Mouse (Mus musculus) hindbrain, embryonic 15.5 days (tissue): Measurements from ENCODE around the gene Tle4. TPM values are rescaled to one million over a fixed set of nuclear protein-coding genes. Genes with fewer than 3 reads are reported as not detected.
A peak's percentile ranks its signal among the peaks of the same experiment; 100 is the strongest.

Experiments used
- ATAC-seq: fragments of 200-750 bp; cut with Nextera tagmentation; 2 replicates; pipeline ENCODE4 v1.8.0; 2017; ENCODE audit warnings: low read depth, moderate number of reproducible peaks, moderate TSS enrichment; ENCODE audit not compliant: low FRiP score
- H3K27ac ChIP-seq: fragments of 300-500 bp; sonication (generic); replicated peaks from 2 replicates; pipeline ENCODE4 v1.5.1; 2015; ENCODE audit warnings: mild to moderate bottlenecking, inconsistent platforms
- H3K27me3 ChIP-seq: fragments of 300-500 bp; sonication (generic); 2 replicates; pipeline ENCODE4 v1.6.1; 2015; ENCODE audit warnings: control low read depth, inconsistent platforms
- H3K36me3 ChIP-seq: fragments of 300-500 bp; sonication (generic); 2 replicates; pipeline ENCODE4 v1.6.1; 2015; ENCODE audit warnings: control low read depth, inconsistent platforms
- H3K4me1 ChIP-seq: fragments of 300-500 bp; sonication (generic); replicated peaks from 2 replicates; pipeline ENCODE4 v1.6.1; 2015; ENCODE audit warnings: control low read depth, inconsistent platforms
- H3K4me2 ChIP-seq: fragments of 300-500 bp; sonication (generic); 2 replicates; pipeline ENCODE4 v1.6.1; 2015; ENCODE audit warnings: moderate library complexity, mild to moderate bottlenecking, inconsistent platforms
- H3K4me3 ChIP-seq: fragments of 300-500 bp; sonication (generic); 2 replicates; pipeline ENCODE4 v1.5.1; 2015; ENCODE audit warnings: mild to moderate bottlenecking, inconsistent platforms
- H3K9ac ChIP-seq: fragments of 300-500 bp; sonication (generic); 2 replicates; pipeline ENCODE4 v1.6.1; 2015; ENCODE audit warnings: inconsistent platforms
- H3K9me3 ChIP-seq: fragments of 300-500 bp; sonication (generic); 2 replicates; pipeline ENCODE4 v1.6.1; 2016; ENCODE audit warnings: control low read depth, inconsistent platforms
- WGBS: fragments of 180-500 bp; shearing (Covaris S2); methylation state at CpG from one replicate; pipeline ENCODE4 v1.1.7; 2015; 5-methylcytosine and 5-hydroxymethylcytosine counted together
- polyA plus RNA-seq: library from polyadenylated mRNA; unstranded; fragments of >200 nt; fragmentation: Nextera tagmentation; extraction: Ambion mirVana; gene quantifications from 2 replicates; pipeline ENCODE4 v1.2.1, GENCODE M21; 2015

Tle4 gene
- polyA plus RNA-seq, 1 experiment from 2014 or later = 29.7 TPM

DNA sequence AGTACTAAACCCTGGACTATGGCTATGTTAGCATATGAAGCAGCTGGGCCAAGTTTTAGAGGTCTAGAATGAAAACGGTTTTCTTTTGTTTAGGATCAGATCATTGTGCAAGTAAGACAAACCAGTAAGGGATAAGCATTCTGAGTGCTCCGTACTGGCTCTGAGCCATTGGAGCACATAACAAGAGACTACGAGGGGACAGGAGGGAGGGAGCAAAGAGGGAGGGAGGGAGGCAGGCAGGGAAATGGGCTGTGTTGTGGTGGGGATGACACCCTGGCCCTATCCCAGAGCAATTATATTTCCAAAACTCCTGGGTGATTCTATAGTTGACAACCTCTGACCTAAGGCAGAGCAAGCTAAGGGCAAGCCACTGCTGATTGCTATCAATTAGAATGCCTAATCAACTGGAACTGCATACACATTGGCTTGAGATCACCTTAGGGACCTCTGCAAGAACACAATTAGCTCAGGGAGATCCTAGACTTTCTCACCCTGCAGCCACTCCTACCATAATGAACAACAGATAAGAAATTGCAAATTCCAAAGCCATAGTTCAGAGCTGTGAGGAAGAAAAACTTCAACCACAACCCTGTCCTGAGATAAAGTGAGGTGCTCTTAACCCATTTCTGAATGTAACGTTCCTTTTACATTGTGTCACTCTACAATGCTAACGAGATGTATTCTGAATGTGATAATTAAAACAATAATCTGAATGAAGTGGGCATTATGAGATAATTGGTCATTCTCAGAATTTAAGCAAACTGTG is 115.9 kb downstream of the Tle4 start:
- 39% methylated on average over 5 of the region's 5 CpGs for WGBS
- Histone ChIP-seq H3K27me3 (no peaks in the 10 kb centered on the region), H3K36me3 (no peaks in the 10 kb centered on the region), H3K4me1 (peaks cover 9% of the 10 kb centered on the region), H3K4me3 (no peak overlapping the region), H3K9me3 (no peaks in the 10 kb centered on the region), H3K9ac (no peak overlapping the region), H3K27ac (no peak overlapping the region), H3K4me2 (no peak overlapping the region)
- peak; percentile 69 for ATAC-seq

- no peak for ATAC-seq
- Histone ChIP-seq H3K4me1 (peaks cover 7% of the 10 kb centered on the region), H3K27me3 (no peaks in the 10 kb centered on the region), H3K27ac (no peak overlapping the region), H3K9me3 (no peaks in the 10 kb centered on the region), H3K4me3 (no peak overlapping the region), H3K4me2 (no peak overlapping the region), H3K36me3 (no peaks in the 10 kb centered on the region), H3K9ac (no peak overlapping the region)
These were observed 118.1 kb downstream of the Tle4 start for GRCm38 (mm10) chr19:14479711-14480110.

DNA sequence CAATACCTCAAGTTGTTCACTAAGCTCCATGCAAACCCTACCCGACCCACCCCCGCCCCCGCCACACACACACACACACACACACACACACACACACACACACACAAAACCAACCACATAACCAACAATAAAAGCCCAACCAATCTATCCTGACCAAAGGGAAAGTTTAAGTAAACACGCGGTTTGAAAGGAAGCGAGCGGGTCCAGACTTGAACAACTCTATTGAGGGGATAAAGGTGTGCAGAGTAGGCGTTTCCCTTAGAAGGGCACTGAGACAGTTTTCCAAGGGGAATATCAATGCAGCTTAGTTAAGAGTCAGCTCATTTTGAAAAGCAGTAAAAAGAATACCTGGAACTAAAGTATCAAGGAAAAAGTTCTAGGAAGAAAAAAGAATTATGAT is 128.5 kb downstream of the Tle4 start:
- H3K4me2 ChIP-seq = no peak overlapping the region
- no peaks in the 10 kb centered on the region for H3K27me3 ChIP-seq
- no peak overlapping the region for H3K27ac ChIP-seq
- 91% methylated on average over 8 of the region's 8 CpGs for WGBS
- H3K9me3 ChIP-seq = no peaks in the 10 kb centered on the region
- no peak overlapping the region for H3K9ac ChIP-seq
- no peaks in the 10 kb centered on the region for H3K4me1 ChIP-seq
- H3K4me3 ChIP-seq = no peak overlapping the region
- no peak for ATAC-seq
- peaks cover 4% of the 10 kb centered on the region; the same call in 1 of the 2 replicates for H3K36me3 ChIP-seq

DNA sequence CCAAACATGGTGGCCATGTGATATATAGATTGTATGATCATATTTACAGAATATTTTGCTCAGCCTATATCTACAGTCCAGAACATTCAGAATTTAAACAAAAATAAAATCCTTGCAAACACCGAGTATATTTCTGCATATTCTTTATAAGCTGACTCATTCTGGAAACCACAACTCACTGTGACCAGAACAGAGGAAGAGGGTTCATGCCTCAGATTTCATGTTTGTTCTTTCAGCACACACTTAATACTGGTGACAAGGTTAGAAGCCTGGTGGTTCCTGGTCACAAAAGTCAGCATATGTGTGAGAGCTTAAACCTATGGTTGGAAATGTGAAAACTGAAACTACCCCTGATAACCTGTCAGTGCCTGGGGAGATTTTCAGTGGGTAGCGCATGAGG is 129.1 kb downstream of the Tle4 start:
- H3K4me1 ChIP-seq = no peaks in the 10 kb centered on the region

GRCm38 (mm10) chr19:14466020-14466419 is 131.8 kb downstream of the Tle4 start:
- H3K4me3 ChIP-seq = no peak overlapping the region
- H3K36me3 ChIP-seq = peaks cover 18% of the 10 kb centered on the region
- no peak overlapping the region for H3K9ac ChIP-seq
- no peaks in the 10 kb centered on the region for H3K9me3 ChIP-seq
- 94% methylated on average over 8 of the region's 8 CpGs for WGBS
- H3K4me2 ChIP-seq = no peak overlapping the region
- no peaks in the 10 kb centered on the region for H3K27me3 ChIP-seq
- no peak for ATAC-seq
- H3K27ac ChIP-seq = no peak overlapping the region
- H3K4me1 ChIP-seq = no peaks in the 10 kb centered on the region

More for the DNA sequence above, 129.1 kb downstream of the Tle4 start:
- 95% methylated on average over 2 of the region's 2 CpGs for WGBS
- Histone ChIP-seq H3K4me3 (no peak overlapping the region), H3K27me3 (no peaks in the 10 kb centered on the region), H3K4me2 (no peak overlapping the region), H3K27ac (no peak overlapping the region), H3K9me3 (no peaks in the 10 kb centered on the region), H3K9ac (no peak overlapping the region), H3K36me3 (peaks cover 9% of the 10 kb centered on the region)
- no peak for ATAC-seq

DNA sequence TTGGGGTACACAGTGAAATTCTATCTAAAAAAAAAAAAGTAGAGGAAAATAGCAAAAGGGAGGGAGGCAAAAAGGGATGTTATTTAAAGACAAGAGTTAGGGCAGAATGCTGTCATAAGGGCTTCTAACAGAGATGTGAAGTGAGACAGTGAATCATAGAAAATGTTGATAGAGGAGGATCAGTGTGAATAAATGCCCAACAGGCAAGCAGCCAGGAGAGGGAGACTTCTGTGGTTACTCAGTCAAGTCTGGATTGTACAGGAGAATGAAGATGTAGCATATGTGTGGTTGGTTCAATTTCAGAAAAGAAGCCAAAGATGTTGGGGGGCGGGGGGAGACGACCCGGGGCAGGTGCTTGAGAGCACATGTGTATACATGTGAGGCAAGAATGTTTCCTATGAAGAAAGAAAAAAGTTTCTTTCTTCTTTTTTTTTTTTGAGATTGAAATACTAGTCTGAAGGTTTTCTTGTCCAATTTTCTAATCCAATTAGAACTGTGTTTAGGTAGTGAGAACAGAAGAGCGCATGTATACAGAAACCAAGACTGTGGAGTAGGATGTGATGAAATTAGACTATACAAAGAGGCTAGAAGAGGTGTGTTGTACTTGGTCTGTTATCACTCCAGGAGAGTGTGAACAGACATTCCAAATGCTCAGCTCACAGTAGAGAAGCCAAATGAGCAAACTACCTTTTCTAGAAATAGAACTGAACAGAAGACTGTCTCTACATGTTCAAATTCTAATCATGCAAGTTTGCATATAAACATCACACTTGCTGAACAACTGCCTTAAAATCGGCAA is 134.4 kb downstream of the Tle4 start:
- 93% methylated on average over 5 of the region's 5 CpGs for WGBS

DNA sequence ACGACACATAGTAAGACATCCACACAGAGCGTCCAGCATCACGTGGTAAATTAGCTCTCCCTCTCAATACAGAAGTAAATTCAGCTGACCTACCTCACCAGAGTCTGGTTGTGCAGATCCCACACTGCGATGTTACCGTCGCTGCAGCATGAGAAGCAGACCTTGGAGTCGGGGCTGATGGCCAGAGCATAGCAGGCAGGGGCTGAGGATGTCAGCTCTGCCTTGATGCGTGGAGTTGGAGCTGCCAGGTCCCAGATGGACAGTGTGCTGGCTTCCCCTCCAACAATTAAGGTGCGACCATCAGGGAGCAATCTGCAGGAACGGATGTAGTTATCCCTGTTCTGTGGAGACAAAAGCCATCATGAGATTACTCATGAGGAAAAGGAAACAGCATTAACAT is 144.4 kb downstream of the Tle4 start:
- no peak overlapping the region for H3K27ac ChIP-seq
- no peak overlapping the region for H3K4me3 ChIP-seq
- H3K9me3 ChIP-seq = no peaks in the 10 kb centered on the region
- peaks cover 31% of the 10 kb centered on the region for H3K36me3 ChIP-seq
- ATAC-seq = no peak; the same call in 1 of the 2 replicates
- no peaks in the 10 kb centered on the region for H3K27me3 ChIP-seq
- H3K9ac ChIP-seq = no peak overlapping the region
- H3K4me1 ChIP-seq = no peaks in the 10 kb centered on the region
- WGBS = 64% methylated on average over 10 of the region's 10 CpGs
- no peak overlapping the region for H3K4me2 ChIP-seq

More for the DNA sequence above, 134.4 kb downstream of the Tle4 start:
- H3K4me1 ChIP-seq = no peaks in the 10 kb centered on the region
- no peaks in the 10 kb centered on the region for H3K27me3 ChIP-seq
- no peaks in the 10 kb centered on the region for H3K9me3 ChIP-seq
- no peak overlapping the region for H3K27ac ChIP-seq
- H3K4me3 ChIP-seq = no peak overlapping the region
- no peak for ATAC-seq
- peaks cover 18% of the 10 kb centered on the region for H3K36me3 ChIP-seq
- H3K9ac ChIP-seq = no peak overlapping the region
- no peak overlapping the region for H3K4me2 ChIP-seq

DNA sequence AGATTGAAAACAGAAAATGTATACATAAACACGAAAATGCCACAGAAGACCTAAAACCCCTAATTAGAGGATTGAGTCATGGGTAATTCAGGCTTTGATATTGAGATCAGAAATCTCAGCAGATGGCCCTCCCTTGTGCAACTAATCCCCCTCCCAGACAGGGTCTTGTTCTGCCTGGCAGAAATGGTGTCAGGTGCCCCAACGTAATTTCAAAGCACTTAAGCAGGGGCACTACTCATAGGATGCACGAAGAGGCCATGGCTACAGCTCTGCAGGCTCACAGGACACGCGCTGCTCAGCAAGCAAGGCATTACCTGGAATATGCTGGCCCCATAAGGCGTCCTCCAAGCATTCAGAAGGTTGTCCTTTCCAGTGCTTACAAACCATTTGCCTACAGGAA is 146.5 kb downstream of the Tle4 start:
- H3K4me2 ChIP-seq = no peak overlapping the region
- peaks cover 31% of the 10 kb centered on the region for H3K36me3 ChIP-seq
- no peaks in the 10 kb centered on the region for H3K9me3 ChIP-seq
- 86% methylated on average over 6 of the region's 6 CpGs for WGBS
- no peak overlapping the region for H3K27ac ChIP-seq
- no peaks in the 10 kb centered on the region for H3K4me1 ChIP-seq
- H3K4me3 ChIP-seq = no peak overlapping the region
- H3K9ac ChIP-seq = no peak overlapping the region
- ATAC-seq = no peak
- H3K27me3 ChIP-seq = no peaks in the 10 kb centered on the region

GRCm38 (mm10) chr19:14449738-14450137 is 148.1 kb downstream of the Tle4 start:
- Histone ChIP-seq H3K27ac (no peak overlapping the region), H3K9ac (no peak overlapping the region), H3K4me1 (no peaks in the 10 kb centered on the region), H3K4me3 (no peak overlapping the region), H3K27me3 (no peaks in the 10 kb centered on the region), H3K9me3 (no peaks in the 10 kb centered on the region), H3K4me2 (no peak overlapping the region), H3K36me3 (peaks cover 28% of the 10 kb centered on the region)
- 81% methylated on average over 3 of the region's 3 CpGs for WGBS
- no peak for ATAC-seq

DNA sequence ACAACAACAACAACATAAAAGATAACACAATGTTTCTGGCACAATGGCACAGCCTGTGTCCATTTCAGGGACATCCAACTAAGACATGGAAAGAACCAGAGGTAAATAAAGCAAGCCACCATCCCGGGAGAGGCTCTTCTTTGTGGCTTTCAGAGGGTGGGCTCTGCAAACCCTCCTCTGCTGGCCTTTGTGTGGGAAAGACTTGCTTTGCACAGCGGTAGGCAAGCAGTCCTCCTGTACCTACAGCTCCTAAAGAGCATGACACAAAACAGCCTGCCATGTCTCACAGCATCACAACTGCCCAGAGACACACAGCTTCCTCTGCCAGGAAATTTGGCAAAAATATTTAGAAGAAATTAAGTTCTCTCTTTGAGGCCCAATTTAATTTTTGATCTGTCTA is 149.3 kb downstream of the Tle4 start:
- Histone ChIP-seq H3K27me3 (no peaks in the 10 kb centered on the region), H3K4me2 (no peak overlapping the region), H3K4me3 (no peak overlapping the region), H3K9me3 (no peaks in the 10 kb centered on the region), H3K36me3 (peaks cover 20% of the 10 kb centered on the region; the same call in 1 of the 2 replicates), H3K27ac (no peak overlapping the region), H3K9ac (no peak overlapping the region), H3K4me1 (no peaks in the 10 kb centered on the region)
- no peak for ATAC-seq
- WGBS = 34% methylated on average over 2 of the region's 2 CpGs

DNA sequence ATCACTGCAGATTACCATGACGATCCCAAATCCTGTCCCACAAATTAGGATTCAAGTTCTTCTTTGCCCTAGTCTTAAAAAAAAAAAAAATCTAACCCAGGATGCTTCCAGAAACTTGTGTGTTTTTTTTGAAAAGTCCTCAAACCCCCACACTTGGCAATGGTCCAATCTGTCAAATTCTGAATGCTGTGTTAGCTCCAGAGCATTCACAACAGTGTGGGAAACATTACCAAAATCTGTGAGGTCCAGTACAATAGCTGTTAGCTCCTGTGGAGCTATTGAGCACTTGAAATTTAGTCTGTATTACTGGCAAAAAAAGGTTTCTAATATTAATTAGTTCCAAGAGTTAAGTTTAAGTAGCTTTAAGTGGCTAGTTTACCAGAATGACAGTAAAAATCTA is 150.4 kb downstream of the Tle4 start:
- Histone ChIP-seq H3K27me3 (no peaks in the 10 kb centered on the region), H3K9me3 (no peaks in the 10 kb centered on the region), H3K36me3 (peaks cover 15% of the 10 kb centered on the region; the same call in 1 of the 2 replicates), H3K4me3 (no peak overlapping the region), H3K27ac (no peak overlapping the region), H3K9ac (no peak overlapping the region), H3K4me2 (no peak overlapping the region), H3K4me1 (no peaks in the 10 kb centered on the region)
- no peak; the same call in 1 of the 2 replicates for ATAC-seq
- WGBS = 52% methylated on average over 1 of the region's 1 CpGs

DNA sequence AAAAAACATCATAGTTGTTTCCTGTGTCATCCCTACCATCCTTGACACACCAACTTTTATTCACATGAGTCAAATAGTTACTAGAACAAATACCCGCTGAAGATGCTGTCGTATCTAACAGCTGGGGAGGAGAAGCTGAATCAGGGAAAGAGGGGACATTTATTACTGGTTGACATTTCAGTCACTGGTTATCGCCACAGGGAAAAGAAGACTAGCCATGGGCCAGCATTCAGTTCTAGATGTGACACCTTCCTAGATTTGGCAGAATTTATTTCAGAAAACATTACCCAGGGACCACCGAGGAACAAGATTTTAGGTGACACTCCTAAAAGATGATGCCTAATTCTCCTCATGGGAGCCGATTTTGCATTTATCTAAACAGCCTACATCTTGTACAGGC is 156.0 kb downstream of the Tle4 start:
- no peaks in the 10 kb centered on the region for H3K4me1 ChIP-seq
- no peak overlapping the region for H3K4me3 ChIP-seq
- no peaks in the 10 kb centered on the region for H3K9me3 ChIP-seq
- no peak overlapping the region for H3K9ac ChIP-seq
- ATAC-seq = no peak
- H3K27me3 ChIP-seq = no peaks in the 10 kb centered on the region
- H3K27ac ChIP-seq = no peak overlapping the region
- no peaks in the 10 kb centered on the region for H3K36me3 ChIP-seq
- WGBS = 88% methylated on average over 5 of the region's 5 CpGs
- no peak overlapping the region for H3K4me2 ChIP-seq
